Comparison of ENCODE assay signal across 8 mouse cellular contexts in the genomic region with DNA sequence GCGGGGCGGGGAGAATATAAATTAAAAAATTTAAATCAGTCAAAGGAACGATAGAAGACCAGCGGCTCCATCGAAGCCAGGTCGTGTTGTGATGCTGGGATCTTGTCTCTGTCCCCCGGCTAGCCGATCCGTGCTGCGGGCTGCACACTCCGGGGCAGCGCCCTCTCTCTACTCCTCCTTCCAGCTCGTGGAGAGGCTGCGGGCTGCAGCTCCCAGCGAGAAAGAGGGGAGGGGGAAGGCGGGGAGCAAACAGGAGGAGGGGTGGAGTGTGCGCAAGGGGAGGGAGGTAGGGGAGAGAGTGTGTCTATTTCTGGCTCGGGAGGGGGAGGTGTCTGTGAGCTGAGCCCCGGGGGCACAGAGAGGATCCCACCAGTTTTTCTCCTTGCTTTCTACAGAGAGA. TPM values are rescaled to one million over a fixed set of nuclear protein-coding genes. Genes with fewer than 3 reads are reported as not detected.
DNase-seq lines count a peak whose midpoint lies in the region; ATAC-seq and TF ChIP-seq lines count a peak whose summit lies in the region.

No protein-coding gene starts in this region.

- peak overlapping the region; percentile 36 for H3K4me3 ChIP-seq in cerebellum, adult 2 months (replicated peaks; ENCODE audit: insufficient read depth, low read depth, low read length)
- H3K4me3 ChIP-seq in brown adipose tissue, adult 24 weeks (ENCODE audit: insufficient read depth, low read depth, low read length), result peak overlapping the region; percentile 42
- H3K4me3 ChIP-seq in gastrocnemius, adult 2 months, result peak overlapping the region; percentile 79
- peak overlapping the region; percentile 60 for H3K4me3 ChIP-seq in limb, embryonic 13.5 days
- H3K4me3 ChIP-seq in myocyte, result peak overlapping the region; percentile 31

- TF ChIP-seq CTCF in cerebellum, adult 2 months (IDR thresholded peaks at IDR 0.05; ENCODE audit: borderline replicate concordance, insufficient read depth, low read depth, low read length), result no peak
- peak; percentile 12; the same call in 1 of the 2 replicates for TF ChIP-seq CTCF in gastrocnemius, adult 2 months (IDR thresholded peaks at IDR 0.05)

- H3K4me2 ChIP-seq in limb, embryonic 13.5 days (replicated peaks), result peak overlapping the region; percentile 97
- peak overlapping the region; percentile 58 for H3K4me2 ChIP-seq in myocyte (ENCODE audit: low read depth)

- peak; percentile 29 to 41 for DNase-seq in cerebellum, adult 2 months
- no peak for DNase-seq in cerebellum, adult 11 months
- DNase-seq in gastrocnemius, adult 2 months, result peak; percentile 67
- peak; percentile 36 for DNase-seq in thymus, postnatal 4 days

- no peak overlapping the region for H3K27ac ChIP-seq in cerebellum, adult 2 months (ENCODE audit: insufficient read depth, low read length)
- H3K27ac ChIP-seq in brown adipose tissue, adult 24 weeks (replicated peaks; ENCODE audit: low read depth, low read length), result no peak overlapping the region
- peak overlapping the region; percentile 70; the same call in 1 of the 2 replicates for H3K27ac ChIP-seq in gastrocnemius, adult 2 months
- peak overlapping the region; percentile 77 for H3K27ac ChIP-seq in limb, embryonic 13.5 days

- peaks cover 41% of the 10 kb centered on the region for H3K79me2 ChIP-seq in myocyte (ENCODE audit: control insufficient read depth, insufficient read depth)

- peaks cover 1% of the 10 kb centered on the region; the same call in 1 of the 2 replicates for H3K27me3 ChIP-seq in cerebellum, adult 2 months (ENCODE audit: control insufficient read depth, insufficient read depth, low read length)
- 0 out of 2 replicates have a peak, but pooled peaks cover 5% of the 10 kb centered on the region for H3K27me3 ChIP-seq in limb, embryonic 13.5 days
- no peaks in the 10 kb centered on the region for H3K27me3 ChIP-seq in myocyte (ENCODE audit: control insufficient read depth, insufficient read depth, insufficient read length)

- peak overlapping the region; percentile 73 for H3K9ac ChIP-seq in limb, embryonic 13.5 days

- no peaks in the 10 kb centered on the region for H3K36me3 ChIP-seq in limb, embryonic 13.5 days
- H3K36me3 ChIP-seq in myocyte (ENCODE audit: control insufficient read depth, insufficient read depth), result no peaks in the 10 kb centered on the region

- 0 out of 2 replicates have a peak, but pooled peaks cover 6% of the 10 kb centered on the region for H3K4me1 ChIP-seq in cerebellum, adult 2 months (ENCODE audit: control insufficient read depth, insufficient read depth, low read length)
- peaks cover 17% of the 10 kb centered on the region for H3K4me1 ChIP-seq in brown adipose tissue, adult 24 weeks (ENCODE audit: control insufficient read depth, insufficient read depth, insufficient read length, low read length)
- peaks cover 50% of the 10 kb centered on the region for H3K4me1 ChIP-seq in limb, embryonic 13.5 days

- H3ac ChIP-seq in myocyte (ENCODE audit: control insufficient read depth, insufficient read length), result peak overlapping the region; percentile 39

- H3K9me3 ChIP-seq in limb, embryonic 13.5 days, result no peaks in the 10 kb centered on the region

- WGBS in cerebellum, adult 2 months, result 3% methylated on average over 19 of the region's 19 CpGs
- under 1% methylated on average over 19 of the region's 19 CpGs for WGBS in limb, embryonic 13.5 days

- intact Hi-C loops in gastrocnemius, adult 2 months (cut with DNase I), result no loop called here

- TF ChIP-seq POLR2A in cerebellum, adult 2 months (IDR thresholded peaks at IDR 0.05; ENCODE audit: borderline replicate concordance, insufficient read depth, low read length), result no peak
- TF ChIP-seq POLR2A in myocyte (IDR thresholded peaks at IDR 0.05; ENCODE audit: insufficient read length, low read depth), result peak; percentile 44

- peak; percentile 35 for ATAC-seq in inflammation-experienced regulatory T-cells, adult 6 months
- peak; percentile 68; the same call in 1 of the 2 replicates for ATAC-seq in limb, embryonic 13.5 days (ENCODE audit: low FRiP score, low read depth)

TF ChIP-seq in myocyte, 11 proteins besides CTCF, POLR2A, EP300 and RAD21:
- TF ChIP-seq MYOD1 (IDR thresholded peaks at IDR 0.05; ENCODE audit: control insufficient read depth in 1 of 3, insufficient read length in 2 of 3, low read depth in 2 of 3), result no peak
- no peak for TF ChIP-seq CEBPB (IDR thresholded peaks at IDR 0.05; ENCODE audit: insufficient read depth, poor library complexity, severe bottlenecking)
- no peak for TF ChIP-seq MAX (IDR thresholded peaks at IDR 0.05; ENCODE audit: low read depth)
- TF ChIP-seq E2F4 (IDR thresholded peaks at IDR 0.05; ENCODE audit: insufficient read depth), result no peak
- TF ChIP-seq MYOG (IDR thresholded peaks at IDR 0.05; ENCODE audit: control insufficient read depth in 1 of 3, insufficient read depth in 1 of 3, insufficient read length in 2 of 3, low read depth in 2 of 3), result no peak
- no peak for TF ChIP-seq POLR2AphosphoS2 (IDR thresholded peaks at IDR 0.05; ENCODE audit: insufficient read length, low read depth)
- no peak for TF ChIP-seq TCF3 (IDR thresholded peaks at IDR 0.05; ENCODE audit: insufficient read length, low read depth)
- TF ChIP-seq REST (IDR thresholded peaks at IDR 0.05; ENCODE audit: insufficient read depth, insufficient read length), result no peak
- no peak for TF ChIP-seq USF1 (IDR thresholded peaks at IDR 0.05; ENCODE audit: low read depth)
- no peak for TF ChIP-seq TCF12 (IDR thresholded peaks at IDR 0.05; ENCODE audit: insufficient read depth, poor library complexity, severe bottlenecking)
- no peak for TF ChIP-seq SRF (IDR thresholded peaks at IDR 0.05; ENCODE audit: control insufficient read depth, insufficient read length, low read depth)

RNA-seq across cellular contexts. Expression of gene Nav1, which starts 21.5 kb away (rescaled TPM):
- 24.7 and 26.8 TPM in 2 replicates for polyA plus RNA-seq in cerebellum, adult 2 months (2012; rRNA removed)
- 5.5 and 7.8 TPM in 2 replicates for polyA plus RNA-seq in brown adipose tissue, adult 24 weeks (2012; ENCODE audit: insufficient read depth, insufficient read length, missing spikeins)
- total RNA-seq in gastrocnemius, adult 2 months (2021), result 10 to 100 TPM in 1 of 2 experiments, 1 to 10 TPM in 1; 9.7 to 11.5 TPM
- polyA plus RNA-seq in inflammation-experienced regulatory T-cells, adult 6 months (2017; shearing (Covaris generic)), result 1 to 10 TPM in 1 of 3 experiments, under 1 TPM in 2; 0.34 to 1.7 (median 0.43) TPM
- polyA plus RNA-seq in limb, embryonic 13.5 days (2015; fragmentation: Nextera tagmentation; extraction: Ambion mirVana), result 12.8 and 15.0 TPM in 2 replicates
- polyA plus RNA-seq in myocyte (2012; fragmentation: generic; extraction: Trizol), result 33.7 TPM

Comparison
In these comparisons a context has a peak if more than half of its experiments do, and no peak if none do; other contexts are left out.
1. H3K27ac ChIP-seq: peak in gastrocnemius, adult 2 months (single experiment) and limb, embryonic 13.5 days (single experiment); none in cerebellum, adult 2 months (single experiment) and brown adipose tissue, adult 24 weeks (single experiment).
2. Peak in every context shown above with its lines, with median percentiles within 50 percentile points of each other: H3K4me3 ChIP-seq.